Mouse (Mus musculus) T-helper 2 cell (primary cell): ENCODE results near the gene Fry.

Experiments used
- in situ Hi-C: fragments of 300-600 bp; cut with MboI, MseI; formaldehyde crosslinking; loops from one replicate; pipeline ENCODE4 v1.15.1; 2025; ENCODE audit warnings: high pct_unique_total_duplicates

The Fry gene

GRCm38 (mm10) chr5:150514027-150514426 lies 395.6 kb downstream of the Fry start:
- in situ Hi-C loops = no loop called here

- in situ Hi-C loops = no loop called here
These were observed 399.6 kb downstream of the Fry start, which contains the start of gene Zar1l for GRCm38 (mm10) chr5:150518064-150518463. TSS of gene Zar1l (minus strand) at chr5:150518164.

- in situ Hi-C loops = no loop called here
These were observed 401.1 kb downstream of the Fry start for GRCm38 (mm10) chr5:150519551-150519950.

GRCm38 (mm10) chr5:150521937-150522866 lies 403.8 kb downstream of the Fry start, which contains the start of gene Brca2:
TSS of gene Brca2 (plus strand) at chr5:150522630.
- in situ Hi-C loops = loop anchor here (5.0 kb wide), 1 partner anchor 145 kb away; the partner anchor contains the start of gene N4bp2l2

GRCm38 (mm10) chr5:150522867-150523234 lies 404.4 kb downstream of the Fry start:
- in situ Hi-C loops = loop anchor here (5.0 kb wide), 1 partner anchor 144 kb away; the partner anchor contains the start of gene N4bp2l2

- in situ Hi-C loops = no loop called here
These were observed 406.8 kb downstream of the Fry start for GRCm38 (mm10) chr5:150525239-150525638.

- in situ Hi-C loops = no loop called here
These were observed 422.9 kb downstream of the Fry start for GRCm38 (mm10) chr5:150541302-150541701.

- in situ Hi-C loops = no loop called here
These were observed 424.7 kb downstream of the Fry start for GRCm38 (mm10) chr5:150543184-150543583.
